9 mouse cellular contexts compared by ENCODE assay signal in genomic region chr16:25945151-25945955, GRCm38 (mm10).
DNase-seq lines count a peak whose midpoint lies in the region; ATAC-seq and TF ChIP-seq lines count a peak whose summit lies in the region.
"Had no signal": no experiment of that assay in that cellular context is flagged by ENCODE, and none has a peak within 500 bp of the region (broad histone marks: within the 10 kb centered on the region; RNA-seq: fewer than 3 reads in every experiment).

No protein-coding gene starts in this region.

- H3K36me3 ChIP-seq in lung, postnatal 0 days (ENCODE audit: insufficient read depth, low read length) = no peaks in the 10 kb centered on the region

- H3K27me3 ChIP-seq in lung, postnatal 0 days (replicated peaks; ENCODE audit: insufficient read depth, low read length) = no peaks in the 10 kb centered on the region

- peak; percentile 74 for ATAC-seq in lung, postnatal 0 days
- no peak for ATAC-seq in activated CD4-positive, CD25-positive, alpha-beta regulatory T cell, adult 4 months

- H3K4me2 ChIP-seq in lung, postnatal 0 days (replicated peaks; ENCODE audit: low read depth, low read length) = peak overlapping the region; percentile 34

- H3K4me1 ChIP-seq in lung, postnatal 0 days (ENCODE audit: insufficient read depth, low read depth, low read length) = no peaks in the 10 kb centered on the region; the same call in 1 of the 2 replicates

- TF ChIP-seq EP300 in lung, postnatal 0 days (IDR thresholded peaks at IDR 0.05) = no peak

- no peak overlapping the region for H3K9ac ChIP-seq in lung, postnatal 0 days (replicated peaks; ENCODE audit: low read depth)
- H3K9ac ChIP-seq: liver, embryonic 14.5 days had no signal

- WGBS in lung, postnatal 0 days = 10% methylated on average over 12 of the region's 12 CpGs

- no peaks in the 10 kb centered on the region for H3K9me3 ChIP-seq in lung, postnatal 0 days (ENCODE audit: low read length)

- peak; percentile 11 to 56 for DNase-seq in adrenal gland, adult (ENCODE audit: inconsistent age in 2 of 2, low spot score in 1 of 2)
- no peak for DNase-seq in adrenal gland, postnatal 25 days
- peak; percentile 27 to 48 for DNase-seq in layer of hippocampus, postnatal 10 days (ENCODE audit: low spot score in 2 of 2)
- DNase-seq in layer of hippocampus, adult 18-20 months (ENCODE audit: low spot score in 2 of 2) = no peak
- peak; percentile 33 to 42 for DNase-seq in cerebellum, postnatal 36 days
- peak; percentile 71 for DNase-seq in lung, postnatal 0 days (ENCODE audit: low spot score)
- DNase-seq in embryo, embryonic 10.5 days (ENCODE audit: low spot score) = no peak

- H3K27ac ChIP-seq in lung, postnatal 0 days (ENCODE audit: low read length) = no peak overlapping the region
- H3K27ac ChIP-seq: liver, embryonic 14.5 days had no signal

- H3K4me3 ChIP-seq in lung, postnatal 0 days (ENCODE audit: low read depth, low read length) = no peak overlapping the region

- TF ChIP-seq CTCF in lung, postnatal 0 days (IDR thresholded peaks at IDR 0.05) = peak; percentile 38

Comparison
In these comparisons a context has a peak if more than half of its experiments do, and no peak if none do; other contexts are left out.
1. DNase-seq: peak in adrenal gland, adult (2 of 2), layer of hippocampus, postnatal 10 days (2 of 2), cerebellum, postnatal 36 days (2 of 2) and lung, postnatal 0 days (single experiment); none in adrenal gland, postnatal 25 days (single experiment), layer of hippocampus, adult 18-20 months (0 of 2) and embryo, embryonic 10.5 days (single experiment).